Mouse (Mus musculus): ENCODE data around the gene Lrrk1. TPM values are rescaled to one million over a fixed set of nuclear protein-coding genes. Genes with fewer than 3 reads are reported as not detected.

Lrrk1 gene
- polyA plus RNA-seq, 1 experiment from 2014 or later = 6.7 TPM

- Histone ChIP-seq H3K4me1 (ENCODE audit: control insufficient read depth, low read depth, low read length) (peaks cover 8% of the 10 kb centered on the region), H3K4me2 (ENCODE audit: low read depth, low read length) (no peak overlapping the region), H3K36me3 (ENCODE audit: control insufficient read depth, insufficient read depth) (no peaks in the 10 kb centered on the region), H3K9ac (ENCODE audit: low read depth, low read length) (no peak overlapping the region), H3K4me3 (ENCODE audit: low read depth, low read length) (no peak overlapping the region), H3K27me3 (ENCODE audit: control insufficient read depth, insufficient read depth, low read depth, low read length) (no peaks in the 10 kb centered on the region), H3K9me3 (replicated peaks; ENCODE audit: control insufficient read depth, low read length) (no peaks in the 10 kb centered on the region), H3K27ac (ENCODE audit: low read length) (no peak overlapping the region)
- ATAC-seq (ENCODE audit: low read depth) = no peak
- WGBS (ENCODE audit: insufficient replicate concordance) = 78% methylated on average over 7 of the region's 7 CpGs
Measured at GRCm38 (mm10) chr7:66182075-66182715, 206.0 kb downstream of the Lrrk1 start.

GRCm38 (mm10) chr7:66180711-66181365 is 207.3 kb downstream of the Lrrk1 start:
- no peak for ATAC-seq (ENCODE audit: low read depth)
- no peak overlapping the region for H3K27ac ChIP-seq (ENCODE audit: low read length)

GRCm38 (mm10) chr7:66180260-66180659 is 207.9 kb downstream of the Lrrk1 start:
- Histone ChIP-seq H3K9ac (ENCODE audit: low read depth, low read length) (no peak overlapping the region), H3K36me3 (ENCODE audit: control insufficient read depth, insufficient read depth) (no peaks in the 10 kb centered on the region), H3K4me1 (ENCODE audit: control insufficient read depth, low read depth, low read length) (peaks cover 18% of the 10 kb centered on the region), H3K27ac (ENCODE audit: low read length) (no peak overlapping the region), H3K27me3 (ENCODE audit: control insufficient read depth, insufficient read depth, low read depth, low read length) (no peaks in the 10 kb centered on the region), H3K4me2 (ENCODE audit: low read depth, low read length) (no peak overlapping the region), H3K4me3 (ENCODE audit: low read depth, low read length) (no peak overlapping the region), H3K9me3 (replicated peaks; ENCODE audit: control insufficient read depth, low read length) (no peaks in the 10 kb centered on the region)
- 11% methylated on average over 3 of the region's 3 CpGs for WGBS (ENCODE audit: insufficient replicate concordance)
- ATAC-seq (ENCODE audit: low read depth) = no peak

More at GRCm38 (mm10) chr7:66180711-66181365, 207.3 kb downstream of the Lrrk1 start:
- no peaks in the 10 kb centered on the region for H3K36me3 ChIP-seq (ENCODE audit: control insufficient read depth, insufficient read depth)
- H3K9ac ChIP-seq (ENCODE audit: low read depth, low read length) = no peak overlapping the region
- no peaks in the 10 kb centered on the region for H3K27me3 ChIP-seq (ENCODE audit: control insufficient read depth, insufficient read depth, low read depth, low read length)
- no peaks in the 10 kb centered on the region for H3K9me3 ChIP-seq (replicated peaks; ENCODE audit: control insufficient read depth, low read length)
- no peak overlapping the region for H3K4me3 ChIP-seq (ENCODE audit: low read depth, low read length)
- WGBS (ENCODE audit: insufficient replicate concordance) = 72% methylated on average over 10 of the region's 10 CpGs
- H3K4me1 ChIP-seq (ENCODE audit: control insufficient read depth, low read depth, low read length) = peaks cover 18% of the 10 kb centered on the region
- no peak overlapping the region for H3K4me2 ChIP-seq (ENCODE audit: low read depth, low read length)

- H3K27ac ChIP-seq (ENCODE audit: low read length) = no peak overlapping the region
- H3K9ac ChIP-seq (ENCODE audit: low read depth, low read length) = no peak overlapping the region
- peaks cover 18% of the 10 kb centered on the region for H3K4me1 ChIP-seq (ENCODE audit: control insufficient read depth, low read depth, low read length)
- no peaks in the 10 kb centered on the region for H3K27me3 ChIP-seq (ENCODE audit: control insufficient read depth, insufficient read depth, low read depth, low read length)
- WGBS (ENCODE audit: insufficient replicate concordance) = 54% methylated on average over 7 of the region's 7 CpGs
- H3K9me3 ChIP-seq (replicated peaks; ENCODE audit: control insufficient read depth, low read length) = no peaks in the 10 kb centered on the region
- H3K4me2 ChIP-seq (ENCODE audit: low read depth, low read length) = no peak overlapping the region
- H3K36me3 ChIP-seq (ENCODE audit: control insufficient read depth, insufficient read depth) = peaks cover under 1% of the 10 kb centered on the region; the same call in 1 of the 2 replicates
- ATAC-seq (ENCODE audit: low read depth) = no peak
- no peak overlapping the region for H3K4me3 ChIP-seq (ENCODE audit: low read depth, low read length)
Measured at GRCm38 (mm10) chr7:66179711-66180110, 208.4 kb downstream of the Lrrk1 start.

GRCm38 (mm10) chr7:66179120-66179581 is 209.0 kb downstream of the Lrrk1 start:
- Histone ChIP-seq H3K4me3 (ENCODE audit: low read depth, low read length) (no peak overlapping the region), H3K9me3 (replicated peaks; ENCODE audit: control insufficient read depth, low read length) (no peaks in the 10 kb centered on the region), H3K36me3 (ENCODE audit: control insufficient read depth, insufficient read depth) (peaks cover 5% of the 10 kb centered on the region), H3K9ac (ENCODE audit: low read depth, low read length) (no peak overlapping the region), H3K27me3 (ENCODE audit: control insufficient read depth, insufficient read depth, low read depth, low read length) (no peaks in the 10 kb centered on the region), H3K4me1 (ENCODE audit: control insufficient read depth, low read depth, low read length) (peaks cover 18% of the 10 kb centered on the region), H3K27ac (ENCODE audit: low read length) (no peak overlapping the region), H3K4me2 (ENCODE audit: low read depth, low read length) (no peak overlapping the region)
- WGBS (ENCODE audit: insufficient replicate concordance) = 27% methylated on average over 10 of the region's 10 CpGs
- no peak for ATAC-seq (ENCODE audit: low read depth)

GRCm38 (mm10) chr7:66178101-66178500 is 210.0 kb downstream of the Lrrk1 start:
- Histone ChIP-seq H3K27ac (ENCODE audit: low read length) (no peak overlapping the region), H3K36me3 (ENCODE audit: control insufficient read depth, insufficient read depth) (peaks cover 7% of the 10 kb centered on the region), H3K4me3 (ENCODE audit: low read depth, low read length) (no peak overlapping the region), H3K9ac (ENCODE audit: low read depth, low read length) (no peak overlapping the region), H3K9me3 (replicated peaks; ENCODE audit: control insufficient read depth, low read length) (no peaks in the 10 kb centered on the region), H3K4me1 (ENCODE audit: control insufficient read depth, low read depth, low read length) (peaks cover 15% of the 10 kb centered on the region), H3K4me2 (ENCODE audit: low read depth, low read length) (no peak overlapping the region), H3K27me3 (ENCODE audit: control insufficient read depth, insufficient read depth, low read depth, low read length) (no peaks in the 10 kb centered on the region)
- ATAC-seq (ENCODE audit: low read depth) = no peak
- WGBS (ENCODE audit: insufficient replicate concordance) = 76% methylated on average over 6 of the region's 6 CpGs

GRCm38 (mm10) chr7:66176929-66177328 is 211.2 kb downstream of the Lrrk1 start:
- WGBS (ENCODE audit: insufficient replicate concordance) = 30% methylated on average over 4 of the region's 4 CpGs
- Histone ChIP-seq H3K9me3 (replicated peaks; ENCODE audit: control insufficient read depth, low read length) (no peaks in the 10 kb centered on the region), H3K27ac (ENCODE audit: low read length) (no peak overlapping the region), H3K4me1 (ENCODE audit: control insufficient read depth, low read depth, low read length) (peaks cover 15% of the 10 kb centered on the region), H3K36me3 (ENCODE audit: control insufficient read depth, insufficient read depth) (peaks cover 7% of the 10 kb centered on the region), H3K4me2 (ENCODE audit: low read depth, low read length) (no peak overlapping the region), H3K4me3 (ENCODE audit: low read depth, low read length) (no peak overlapping the region), H3K9ac (ENCODE audit: low read depth, low read length) (no peak overlapping the region), H3K27me3 (ENCODE audit: control insufficient read depth, insufficient read depth, low read depth, low read length) (no peaks in the 10 kb centered on the region)
- ATAC-seq (ENCODE audit: low read depth) = peak; percentile 70

Small RNA genes lying within 50 kb of the gene (microRNA-seq; reads per million reads assigned to microRNA genes)
- not detected for gene Mir7057

Other genes with a start within 250 kb of the Lrrk1 start
- not detected in 2 replicates for gene Gm10974, start 22.4 kb downstream of the Lrrk1 start, polyA plus RNA-seq (2015; fragmentation: Nextera tagmentation; extraction: Ambion mirVana)
- 0.73 and 0.78 TPM in 2 replicates for gene Aldh1a3, start 39.2 kb upstream of the Lrrk1 start, polyA plus RNA-seq (2015; fragmentation: Nextera tagmentation; extraction: Ambion mirVana)

Measured in liver, embryonic 16.5 days (tissue).